Comparison of ENCODE assay signal across 11 mouse cellular contexts in the genomic region with DNA sequence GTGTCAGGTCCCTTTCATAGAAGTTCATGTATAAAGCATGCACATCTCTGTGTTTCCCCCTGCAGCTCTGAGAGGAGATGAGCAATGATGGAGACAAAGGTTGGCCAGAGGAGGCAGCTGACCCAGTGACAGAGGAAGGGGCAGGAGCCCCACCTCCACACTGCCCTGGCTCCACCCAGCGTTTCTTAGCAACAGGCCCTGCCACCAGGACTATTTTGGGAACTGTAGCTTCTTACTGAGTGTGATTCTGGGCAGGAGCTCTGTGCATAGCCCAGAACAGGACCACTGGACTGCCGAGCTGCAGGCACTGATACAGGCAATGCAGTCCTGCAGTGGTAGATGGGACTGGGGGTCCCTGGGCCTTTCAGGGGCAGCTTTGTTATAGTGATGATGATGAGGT.
DNase-seq lines count a peak whose midpoint lies in the region; ATAC-seq lines count a peak whose summit lies in the region.
"Had no signal": no experiment of that assay in that cellular context is flagged by ENCODE, and none has a peak within 500 bp of the region (broad histone marks: within the 10 kb centered on the region; RNA-seq: fewer than 3 reads in every experiment).

No protein-coding gene starts in this region.

- H3K36me3 ChIP-seq in kidney, embryonic 16.5 days (ENCODE audit: insufficient read depth, low read length): no peaks in the 10 kb centered on the region
- no peaks in the 10 kb centered on the region for H3K36me3 ChIP-seq in hindbrain, embryonic 16.5 days (ENCODE audit: control insufficient read depth, insufficient read depth, low read length)
- H3K36me3 ChIP-seq: G1E; midbrain, embryonic 12.5 days had no signal

- H3K9ac ChIP-seq in kidney, embryonic 16.5 days (replicated peaks; ENCODE audit: low read length): no peak overlapping the region
- H3K9ac ChIP-seq in hindbrain, embryonic 16.5 days (ENCODE audit: low read depth, low read length): 0 out of 2 replicates have a peak overlapping the region, but pooled peaks have one; percentile 15
- H3K9ac ChIP-seq: midbrain, embryonic 12.5 days had no signal

- H3K4me3 ChIP-seq in kidney, embryonic 16.5 days (ENCODE audit: low read length): no peak overlapping the region
- no peak overlapping the region for H3K4me3 ChIP-seq in hindbrain, embryonic 16.5 days (ENCODE audit: low read length)
- H3K4me3 ChIP-seq: gastrocnemius, adult 2 months; midbrain, embryonic 12.5 days had no signal

- DNase-seq in kidney, postnatal 4 days: no peak
- peak; percentile 46 to 59 for DNase-seq in frontal cortex, adult 2 months (ENCODE audit: extremely low spot score in 1 of 2, low spot score in 1 of 2)
- DNase-seq in right cerebral cortex, adult 2 months (ENCODE audit: low spot score in 2 of 2): peak; percentile 41 to 53
- DNase-seq in layer of hippocampus, adult 9-11 months: no peak
- no peak for DNase-seq in kidney, postnatal 10 days
- DNase-seq: gastrocnemius, adult 2 months had no signal

- no peaks in the 10 kb centered on the region for H3K27me3 ChIP-seq in kidney, embryonic 16.5 days (ENCODE audit: insufficient read depth, low read length)
- no peaks in the 10 kb centered on the region for H3K27me3 ChIP-seq in hindbrain, embryonic 16.5 days (replicated peaks; ENCODE audit: control insufficient read depth, insufficient read depth, low read length)
- H3K27me3 ChIP-seq: midbrain, embryonic 12.5 days had no signal

- 0 out of 2 replicates have a peak, but pooled peaks have one; percentile 30 for ATAC-seq in kidney, embryonic 16.5 days (ENCODE audit: low FRiP score, low TSS enrichment)
- ATAC-seq in hindbrain, embryonic 16.5 days: peak; percentile 41; the same call in 1 of the 2 replicates
- no peak for ATAC-seq in megakaryocyte, adult 5-6 weeks (ENCODE audit: poor library complexity, severe bottlenecking)

- no peak overlapping the region for H3K4me2 ChIP-seq in kidney, embryonic 16.5 days (replicated peaks; ENCODE audit: low read depth, low read length)
- H3K4me2 ChIP-seq in hindbrain, embryonic 16.5 days (ENCODE audit: low read length): no peak overlapping the region
- H3K4me2 ChIP-seq: midbrain, embryonic 12.5 days had no signal

- no peaks in the 10 kb centered on the region for H3K4me1 ChIP-seq in kidney, embryonic 16.5 days (ENCODE audit: insufficient read depth, low read length)
- peaks cover 5% of the 10 kb centered on the region for H3K4me1 ChIP-seq in hindbrain, embryonic 16.5 days (ENCODE audit: control insufficient read depth, insufficient read depth, low read depth, low read length)

- 24% methylated on average over 2 of the region's 2 CpGs for WGBS in kidney, embryonic 16.5 days
- 13% methylated on average over 2 of the region's 2 CpGs for WGBS in hindbrain, embryonic 16.5 days

- no peaks in the 10 kb centered on the region for H3K9me3 ChIP-seq in kidney, embryonic 16.5 days (ENCODE audit: low read length)
- no peaks in the 10 kb centered on the region for H3K9me3 ChIP-seq in hindbrain, embryonic 16.5 days (ENCODE audit: control insufficient read depth, low read length)
- H3K9me3 ChIP-seq: midbrain, embryonic 12.5 days had no signal

- no peak overlapping the region for H3K27ac ChIP-seq in kidney, embryonic 16.5 days (ENCODE audit: low read length)
- no peak overlapping the region for H3K27ac ChIP-seq in hindbrain, embryonic 16.5 days (ENCODE audit: low read depth, low read length)
- H3K27ac ChIP-seq: gastrocnemius, adult 2 months; midbrain, embryonic 12.5 days had no signal

Comparison
In these comparisons a context has a peak if more than half of its experiments do, and no peak if none do; other contexts are left out.
1. DNase-seq: peak in frontal cortex, adult 2 months (2 of 2) and right cerebral cortex, adult 2 months (2 of 2); none in kidney, postnatal 4 days (0 of 2), layer of hippocampus, adult 9-11 months (single experiment) and kidney, postnatal 10 days (single experiment).